Mouse (Mus musculus): ENCODE measurements around the gene Leap2. TPM values are rescaled to one million over a fixed set of nuclear protein-coding genes. Genes with fewer than 3 reads are reported as not detected.

Gene Leap2
- polyA plus RNA-seq, 1 experiment from 2014 or later, result not detected

DNA sequence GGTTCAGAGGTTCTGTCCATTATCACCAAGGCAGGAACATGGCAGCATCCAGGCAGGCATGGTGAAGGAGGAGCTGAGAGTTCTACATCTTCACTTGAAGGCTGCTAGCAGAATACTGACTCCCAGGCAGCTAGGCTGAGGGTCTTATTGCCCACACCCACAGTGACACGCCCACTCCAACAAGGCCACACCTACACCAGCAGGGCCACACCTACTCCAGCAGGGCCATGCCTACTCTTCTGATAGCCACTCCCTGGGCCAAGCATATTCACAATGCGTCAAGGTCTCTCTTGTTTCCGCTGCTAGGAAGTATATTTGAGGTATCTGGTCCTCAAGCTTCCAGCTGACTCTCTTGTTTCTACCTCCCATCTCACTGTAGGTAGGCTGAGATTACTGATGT lies 36.0 kb upstream of the Leap2 start:
- no peak overlapping the region for H3K4me3 ChIP-seq (replicated peaks; ENCODE audit: low read length)
- H3K4me2 ChIP-seq (ENCODE audit: low read length), result no peak overlapping the region
- no peaks in the 10 kb centered on the region for H3K9me3 ChIP-seq (ENCODE audit: control insufficient read depth, low read length)
- 71% methylated on average over 3 of the region's 3 CpGs for WGBS
- H3K27me3 ChIP-seq (replicated peaks; ENCODE audit: control insufficient read depth, insufficient read depth, low read length), result peaks cover 42% of the 10 kb centered on the region
- H3K9ac ChIP-seq (replicated peaks; ENCODE audit: low read depth, low read length), result no peak overlapping the region
- ATAC-seq, result no peak
- H3K4me1 ChIP-seq (replicated peaks; ENCODE audit: control insufficient read depth, insufficient read depth, low read length), result peaks cover 17% of the 10 kb centered on the region
- H3K27ac ChIP-seq (ENCODE audit: low read length), result no peak overlapping the region
- no peaks in the 10 kb centered on the region for H3K36me3 ChIP-seq (ENCODE audit: control insufficient read depth, insufficient read depth)

DNA sequence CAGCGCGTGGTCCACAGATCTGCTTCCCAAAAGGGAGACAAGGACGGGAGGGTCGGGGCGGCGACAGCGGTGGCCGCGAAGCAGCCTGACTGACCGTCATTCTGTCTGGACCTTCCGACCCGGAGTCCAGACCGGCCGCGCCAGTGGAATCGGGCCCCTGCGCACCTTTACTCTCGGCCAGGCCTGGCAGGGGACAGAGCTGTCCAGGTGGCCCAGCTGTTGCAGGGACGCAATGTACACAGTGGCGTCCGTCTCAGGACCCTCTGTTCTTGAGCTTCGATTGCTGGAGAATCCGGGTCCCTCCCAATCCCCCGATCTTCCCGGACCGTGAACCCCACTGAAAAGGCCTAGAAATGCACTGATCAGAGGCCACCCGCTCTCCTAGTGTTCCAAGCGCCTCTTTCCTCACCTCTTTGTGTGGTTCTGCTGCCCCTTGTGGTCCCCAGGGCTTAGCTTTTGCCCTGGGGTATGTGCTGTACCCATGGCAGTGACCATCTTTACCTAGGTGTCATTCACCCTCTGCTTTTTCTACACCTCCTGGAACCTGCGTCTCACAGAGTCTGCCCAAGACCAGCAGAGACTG lies 34.5 kb upstream of the Leap2 start:
- Histone ChIP-seq H3K4me2 (ENCODE audit: low read length) (peak overlapping the region; percentile 78), H3K9ac (replicated peaks; ENCODE audit: low read depth, low read length) (peak overlapping the region; percentile 49), H3K4me1 (replicated peaks; ENCODE audit: control insufficient read depth, insufficient read depth, low read length) (peaks cover 8% of the 10 kb centered on the region), H3K9me3 (ENCODE audit: control insufficient read depth, low read length) (no peaks in the 10 kb centered on the region), H3K4me3 (replicated peaks; ENCODE audit: low read length) (peak overlapping the region; percentile 49), H3K36me3 (ENCODE audit: control insufficient read depth, insufficient read depth) (no peaks in the 10 kb centered on the region), H3K27ac (ENCODE audit: low read length) (no peak overlapping the region), H3K27me3 (replicated peaks; ENCODE audit: control insufficient read depth, insufficient read depth, low read length) (peaks cover 27% of the 10 kb centered on the region)
- 4% methylated on average over 29 of the region's 29 CpGs for WGBS
- no peak for ATAC-seq

DNA sequence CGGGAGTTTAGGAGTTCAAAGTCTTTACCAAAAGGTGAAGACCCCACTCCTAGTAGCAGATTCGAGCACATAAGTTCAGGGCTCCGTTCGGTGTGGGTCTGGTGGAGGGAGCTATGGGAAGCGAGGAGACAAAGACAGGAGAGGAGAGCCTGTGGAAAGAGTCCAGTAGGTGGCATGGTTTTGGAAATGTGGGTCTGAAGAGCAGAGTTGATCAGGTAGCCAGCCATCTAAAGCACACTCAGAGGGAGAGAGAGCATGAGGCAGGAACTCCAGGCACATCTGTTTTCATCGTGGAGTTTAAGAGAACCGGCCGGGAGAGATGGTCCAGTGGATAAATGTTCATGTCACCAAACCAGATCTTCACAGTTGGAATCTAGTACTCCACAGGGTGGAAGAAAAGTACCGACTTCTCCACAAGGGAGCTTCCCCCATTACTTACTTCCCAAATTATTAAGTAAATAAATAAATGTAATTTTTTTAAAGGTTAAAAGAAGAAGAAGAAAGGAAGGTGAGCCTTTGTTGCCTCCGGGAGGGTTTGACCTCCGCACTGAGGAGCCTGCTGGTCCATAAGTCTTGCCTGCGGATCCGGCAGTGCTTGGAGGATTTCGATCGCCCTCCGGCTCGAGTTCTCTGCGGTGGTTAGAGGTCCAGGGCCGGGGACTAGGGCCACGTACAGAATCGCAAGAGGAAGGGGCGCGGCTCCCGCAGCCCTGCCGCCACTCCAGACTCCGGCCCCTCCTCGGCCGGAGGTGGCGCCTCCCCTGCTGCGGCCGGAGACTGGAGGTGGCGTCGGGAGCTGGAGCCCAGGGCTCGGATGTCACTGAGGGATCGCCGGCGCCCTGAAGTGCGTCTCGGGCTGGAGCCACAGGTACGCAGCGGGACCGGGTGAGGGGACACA lies 33.8 kb upstream of the Leap2 start, which contains the start of the genes Gm10447 and Shroom1:
Gene Gm10447 (minus strand): TSS at position 637 of the 898 bp plus-strand sequence.
Gene Shroom1 (plus strand): TSS at position 732 of the 898 bp plus-strand sequence.
- Histone ChIP-seq H3K36me3 (ENCODE audit: control insufficient read depth, insufficient read depth) (no peaks in the 10 kb centered on the region), H3K27me3 (replicated peaks; ENCODE audit: control insufficient read depth, insufficient read depth, low read length) (peaks cover 20% of the 10 kb centered on the region), H3K4me1 (replicated peaks; ENCODE audit: control insufficient read depth, insufficient read depth, low read length) (peaks cover 8% of the 10 kb centered on the region), H3K4me3 (replicated peaks; ENCODE audit: low read length) (peak within 1 kb of the TSS; percentile 49), H3K9ac (replicated peaks; ENCODE audit: low read depth, low read length) (peak within 1 kb of the TSS; percentile 49), H3K4me2 (ENCODE audit: low read length) (peak within 1 kb of the TSS; percentile 78), H3K9me3 (ENCODE audit: control insufficient read depth, low read length) (no peaks in the 10 kb centered on the region), H3K27ac (ENCODE audit: low read length) (no peak within 1 kb of the TSS)
- peak; percentile 62 for ATAC-seq
- WGBS, result 6% methylated on average over 42 of the region's 42 CpGs

DNA sequence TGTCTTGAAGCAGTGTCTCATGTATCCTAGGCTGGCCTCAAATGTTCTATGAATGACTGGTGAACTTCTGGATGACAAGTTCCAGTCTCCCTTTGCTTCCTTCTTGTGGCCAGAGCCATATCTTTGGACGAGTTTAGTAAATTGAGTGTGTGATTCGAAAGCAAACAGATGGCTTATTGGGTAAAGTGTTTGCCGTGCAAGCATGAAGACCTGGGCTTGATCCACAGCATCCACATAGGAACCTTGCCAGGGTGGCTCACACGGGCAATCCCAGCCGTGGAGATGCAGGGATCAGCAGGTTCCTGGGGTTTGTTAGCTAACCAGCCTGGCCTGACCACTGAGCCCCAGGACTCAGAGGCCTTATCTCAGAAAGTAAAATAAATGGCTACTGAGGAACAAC lies 30.1 kb upstream of the Leap2 start:
- H3K9me3 ChIP-seq (ENCODE audit: control insufficient read depth, low read length), result no peaks in the 10 kb centered on the region
- no peak overlapping the region for H3K9ac ChIP-seq (replicated peaks; ENCODE audit: low read depth, low read length)
- 85% methylated on average over 5 of the region's 5 CpGs for WGBS
- no peak for ATAC-seq
- no peaks in the 10 kb centered on the region for H3K36me3 ChIP-seq (ENCODE audit: control insufficient read depth, insufficient read depth)
- no peak overlapping the region for H3K27ac ChIP-seq (ENCODE audit: low read length)
- H3K27me3 ChIP-seq (replicated peaks; ENCODE audit: control insufficient read depth, insufficient read depth, low read length), result peaks cover 12% of the 10 kb centered on the region
- H3K4me2 ChIP-seq (ENCODE audit: low read length), result no peak overlapping the region
- peaks cover 8% of the 10 kb centered on the region for H3K4me1 ChIP-seq (replicated peaks; ENCODE audit: control insufficient read depth, insufficient read depth, low read length)
- no peak overlapping the region for H3K4me3 ChIP-seq (replicated peaks; ENCODE audit: low read length)

DNA sequence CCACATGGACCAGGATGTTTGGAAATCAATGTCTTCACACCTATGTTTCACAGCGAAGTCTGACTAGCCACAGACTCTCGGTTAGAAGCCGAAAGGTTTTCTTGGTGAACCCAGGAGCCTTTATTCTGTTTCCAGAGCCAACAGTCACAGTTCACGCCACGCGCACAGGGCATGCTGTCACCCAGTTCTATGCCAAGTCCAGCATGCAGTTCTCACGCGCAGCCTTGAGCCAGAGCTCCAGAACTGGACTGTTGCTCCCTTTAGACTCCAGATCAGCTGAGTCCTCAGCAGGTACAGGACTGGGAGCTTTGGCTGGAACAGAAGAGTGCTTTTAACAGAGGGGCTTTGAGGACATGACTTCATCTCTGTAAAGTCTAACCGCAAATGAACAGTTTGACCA lies 29.4 kb upstream of the Leap2 start:
- WGBS, result 94% methylated on average over 9 of the region's 9 CpGs
- Histone ChIP-seq H3K27me3 (replicated peaks; ENCODE audit: control insufficient read depth, insufficient read depth, low read length) (peaks cover 6% of the 10 kb centered on the region), H3K9ac (replicated peaks; ENCODE audit: low read depth, low read length) (no peak overlapping the region), H3K4me1 (replicated peaks; ENCODE audit: control insufficient read depth, insufficient read depth, low read length) (peaks cover 7% of the 10 kb centered on the region), H3K27ac (ENCODE audit: low read length) (no peak overlapping the region), H3K4me2 (ENCODE audit: low read length) (no peak overlapping the region), H3K36me3 (ENCODE audit: control insufficient read depth, insufficient read depth) (no peaks in the 10 kb centered on the region), H3K9me3 (ENCODE audit: control insufficient read depth, low read length) (no peaks in the 10 kb centered on the region), H3K4me3 (replicated peaks; ENCODE audit: low read length) (no peak overlapping the region)
- no peak for ATAC-seq

DNA sequence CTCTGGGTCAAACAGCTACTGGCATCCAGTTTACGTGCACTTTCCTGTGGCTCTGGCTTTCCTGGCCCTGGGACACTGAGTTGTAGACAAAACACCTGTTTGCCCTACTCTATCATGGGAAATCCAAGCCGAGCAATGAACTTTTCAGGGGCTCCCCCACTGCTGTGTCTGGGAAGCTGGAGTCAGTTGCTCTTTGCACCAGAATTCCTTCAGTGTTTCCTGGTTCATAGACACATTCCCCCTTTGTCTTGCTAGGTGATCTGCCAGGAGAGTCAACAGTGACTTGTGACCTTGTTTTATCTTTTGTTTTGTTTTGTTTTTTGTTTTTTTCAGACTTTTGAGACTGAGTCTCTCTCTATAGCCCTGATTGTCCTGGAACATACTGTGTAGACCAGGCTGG lies 28.4 kb upstream of the Leap2 start:
- Histone ChIP-seq H3K4me2 (ENCODE audit: low read length) (no peak overlapping the region), H3K4me3 (replicated peaks; ENCODE audit: low read length) (no peak overlapping the region), H3K4me1 (replicated peaks; ENCODE audit: control insufficient read depth, insufficient read depth, low read length) (no peaks in the 10 kb centered on the region), H3K36me3 (ENCODE audit: control insufficient read depth, insufficient read depth) (no peaks in the 10 kb centered on the region), H3K27me3 (replicated peaks; ENCODE audit: control insufficient read depth, insufficient read depth, low read length) (peaks cover 3% of the 10 kb centered on the region; the same call in 1 of the 2 replicates), H3K27ac (ENCODE audit: low read length) (no peak overlapping the region), H3K9me3 (ENCODE audit: control insufficient read depth, low read length) (no peaks in the 10 kb centered on the region), H3K9ac (replicated peaks; ENCODE audit: low read depth, low read length) (no peak overlapping the region)
- 83% methylated on average over 2 of the region's 2 CpGs for WGBS
- no peak for ATAC-seq

DNA sequence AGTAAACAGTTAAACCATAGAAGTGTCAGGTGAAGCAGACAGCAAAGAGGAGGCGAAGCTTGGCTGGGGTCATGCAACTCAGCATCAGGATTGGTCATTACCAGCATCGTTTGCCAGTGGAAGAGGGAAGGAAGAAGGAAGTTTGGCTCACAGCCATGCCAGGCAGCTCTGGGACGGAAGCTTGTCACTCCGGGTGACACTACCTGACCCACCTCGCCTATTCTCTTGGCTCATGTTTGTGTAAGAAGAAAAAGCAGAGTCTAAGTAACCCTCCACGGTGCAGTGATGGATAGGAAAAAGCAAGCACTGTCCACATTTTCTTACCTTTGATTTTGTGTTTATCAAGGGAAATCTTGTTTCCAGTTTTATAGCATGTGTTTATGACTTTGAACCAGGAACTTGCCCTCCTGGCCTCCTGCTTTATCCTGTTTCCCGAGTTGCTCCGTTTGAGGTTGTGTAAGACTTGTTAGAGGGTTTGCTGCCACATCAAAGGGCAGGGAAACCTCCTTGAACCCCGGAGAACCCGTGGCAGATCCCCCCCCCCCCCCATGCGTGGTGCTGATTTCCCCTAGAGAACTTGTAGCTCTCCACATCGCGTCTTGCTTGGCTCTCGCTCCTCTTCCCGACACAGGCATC lies 27.2 kb upstream of the Leap2 start:
- no peak for ATAC-seq
- H3K4me1 ChIP-seq (replicated peaks; ENCODE audit: control insufficient read depth, insufficient read depth, low read length), result no peaks in the 10 kb centered on the region
- H3K27me3 ChIP-seq (replicated peaks; ENCODE audit: control insufficient read depth, insufficient read depth, low read length), result no peaks in the 10 kb centered on the region
- H3K36me3 ChIP-seq (ENCODE audit: control insufficient read depth, insufficient read depth), result no peaks in the 10 kb centered on the region
- no peak overlapping the region for H3K4me3 ChIP-seq (replicated peaks; ENCODE audit: low read length)
- H3K27ac ChIP-seq (ENCODE audit: low read length), result no peak overlapping the region
- no peaks in the 10 kb centered on the region for H3K9me3 ChIP-seq (ENCODE audit: control insufficient read depth, low read length)
- WGBS, result 66% methylated on average over 15 of the region's 15 CpGs
- no peak overlapping the region for H3K9ac ChIP-seq (replicated peaks; ENCODE audit: low read depth, low read length)
- H3K4me2 ChIP-seq (ENCODE audit: low read length), result no peak overlapping the region

DNA sequence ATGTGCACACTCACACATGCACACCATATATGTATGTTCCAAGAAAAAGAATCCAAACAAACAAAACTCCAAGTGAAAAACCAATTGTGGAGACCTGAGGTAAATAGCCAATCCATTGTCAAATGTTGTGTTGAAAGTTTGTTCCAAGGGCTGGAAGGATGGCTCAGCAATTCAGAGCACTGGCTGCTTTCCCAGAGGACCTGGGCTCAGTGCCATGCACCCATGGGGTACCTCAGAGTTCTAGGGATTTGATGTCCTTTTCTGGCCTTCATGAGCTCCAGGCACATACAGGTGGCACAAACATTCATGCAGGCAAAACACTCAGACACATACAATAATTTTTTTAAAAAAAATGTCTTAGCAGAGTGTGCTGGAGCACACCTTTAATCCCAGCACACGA lies 25.6 kb upstream of the Leap2 start:
- 85% methylated on average over 1 of the region's 1 CpGs for WGBS
- Histone ChIP-seq H3K27me3 (replicated peaks; ENCODE audit: control insufficient read depth, insufficient read depth, low read length) (no peaks in the 10 kb centered on the region), H3K9ac (replicated peaks; ENCODE audit: low read depth, low read length) (no peak overlapping the region), H3K4me1 (replicated peaks; ENCODE audit: control insufficient read depth, insufficient read depth, low read length) (no peaks in the 10 kb centered on the region), H3K4me2 (ENCODE audit: low read length) (no peak overlapping the region), H3K4me3 (replicated peaks; ENCODE audit: low read length) (no peak overlapping the region), H3K9me3 (ENCODE audit: control insufficient read depth, low read length) (no peaks in the 10 kb centered on the region), H3K36me3 (ENCODE audit: control insufficient read depth, insufficient read depth) (no peaks in the 10 kb centered on the region), H3K27ac (ENCODE audit: low read length) (no peak overlapping the region)
- ATAC-seq, result no peak

DNA sequence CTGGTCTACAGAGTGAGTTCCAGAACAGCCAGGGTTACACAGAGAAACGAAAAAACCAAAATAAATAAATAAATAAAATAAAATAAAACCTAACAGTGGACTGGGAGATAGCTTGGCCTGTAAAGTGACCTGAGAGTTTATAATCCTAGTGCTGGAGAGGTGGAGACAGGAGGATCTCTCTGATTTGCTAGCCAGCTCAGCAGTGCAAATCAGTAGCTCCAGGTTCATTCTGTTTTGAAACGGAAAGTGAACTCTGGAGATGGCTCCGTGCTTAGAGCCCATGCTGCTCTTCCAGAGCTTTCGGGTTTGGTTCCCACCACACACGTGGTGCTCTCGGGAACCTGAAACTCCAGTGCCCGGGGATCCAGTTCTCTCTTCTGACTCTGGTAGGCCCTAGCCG lies 25.0 kb upstream of the Leap2 start:
- H3K4me1 ChIP-seq (replicated peaks; ENCODE audit: control insufficient read depth, insufficient read depth, low read length), result no peaks in the 10 kb centered on the region
- no peaks in the 10 kb centered on the region for H3K36me3 ChIP-seq (ENCODE audit: control insufficient read depth, insufficient read depth)
- 90% methylated on average over 8 of the region's 8 CpGs for WGBS
- H3K4me2 ChIP-seq (ENCODE audit: low read length), result no peak overlapping the region
- no peaks in the 10 kb centered on the region for H3K27me3 ChIP-seq (replicated peaks; ENCODE audit: control insufficient read depth, insufficient read depth, low read length)
- H3K27ac ChIP-seq (ENCODE audit: low read length), result no peak overlapping the region
- no peak overlapping the region for H3K4me3 ChIP-seq (replicated peaks; ENCODE audit: low read length)
- no peaks in the 10 kb centered on the region for H3K9me3 ChIP-seq (ENCODE audit: control insufficient read depth, low read length)
- no peak for ATAC-seq
- H3K9ac ChIP-seq (replicated peaks; ENCODE audit: low read depth, low read length), result no peak overlapping the region

All from forebrain, embryonic 16.5 days (tissue).